Mouse (Mus musculus): Measurements from ENCODE around the gene Gm20824.
"Not testable (repeated sequence)": the region's sequence is repeated elsewhere in the genome, so short reads cannot be mapped to it uniquely, and the experiment has no call there.

The Gm20824 gene

DNA sequence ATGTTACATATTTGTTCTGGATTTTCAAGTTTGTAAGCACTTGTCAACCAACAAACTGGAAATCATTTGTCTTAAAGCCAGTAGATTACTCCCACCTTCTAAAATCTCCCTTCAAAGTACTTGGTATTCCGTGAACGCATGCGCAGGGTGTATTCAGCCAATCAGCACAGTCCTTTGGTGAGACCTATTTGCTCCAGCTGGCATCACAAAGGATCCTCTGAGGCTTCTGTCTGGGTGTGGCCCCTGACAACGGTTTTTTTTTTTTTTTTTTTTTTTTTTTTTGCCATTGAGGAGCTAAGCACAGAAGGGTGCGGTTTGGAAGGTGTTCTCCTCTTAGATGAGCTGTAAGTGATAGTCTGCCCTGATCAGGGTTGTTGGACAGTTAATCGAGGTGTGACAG is at the start of gene Gm20824:
Gm20824 (plus strand) TSS at position 301 of the 400 bp plus-strand sequence.
- not testable (repeated sequence) for DNase-seq (ENCODE audit: low read depth)
